Mouse (Mus musculus) effector memory CD4-positive, alpha-beta T cell, adult 7 months (primary cell): ENCODE measurements around the gene Zfp455. TPM values are rescaled to one million over a fixed set of nuclear protein-coding genes. Genes with fewer than 3 reads are reported as not detected.

ENCODE experiments used
- polyA plus RNA-seq: library from polyadenylated mRNA; unstranded; fragments of 100-300 nt; shearing (Covaris generic); gene quantifications from one replicate; pipeline ENCODE4 v1.2.1, GENCODE M21; 2017

The Zfp455 gene
- polyA plus RNA-seq = 2.6 TPM

DNA sequence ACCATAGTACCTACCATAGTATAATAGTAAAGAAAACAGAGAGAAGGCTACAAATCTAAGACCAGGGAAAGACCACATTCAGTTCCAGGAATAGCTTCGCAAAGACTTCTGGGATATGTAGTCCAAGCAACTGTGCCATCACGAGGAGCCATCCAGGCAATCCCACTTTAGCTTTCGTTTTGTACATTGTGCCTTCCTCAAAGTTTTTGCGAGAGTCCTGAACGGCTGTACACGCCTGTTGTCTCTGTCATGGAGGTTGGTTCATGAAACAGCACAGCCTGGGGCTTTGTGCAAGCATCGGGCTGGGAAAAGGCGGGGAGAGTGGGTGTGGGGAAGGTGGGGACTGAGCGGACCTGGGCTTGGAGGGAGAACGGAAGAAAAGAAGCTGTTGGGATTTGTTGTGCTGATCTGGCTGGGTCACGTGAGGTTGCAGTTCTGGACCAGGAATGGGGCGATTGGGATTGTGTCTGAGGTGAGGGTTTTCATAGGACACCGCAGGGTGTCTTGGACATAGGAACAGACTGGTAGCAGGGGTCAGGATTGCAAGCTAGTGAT, at the start of gene Zfp455:
TSS of gene Zfp455 (plus strand) at position 167 of the 555 bp plus-strand sequence.

GRCm38 (mm10) chr13:67172991-67173722, 21.1 kb upstream of the Zfp455 start, which contains the start of gene Rsl1:
Rsl1 (plus strand) TSS chr13:67173182.

Other genes starting within 250 kb of the Zfp455 start
- gene Zfp712, start 133.3 kb upstream of the Zfp455 start, polyA plus RNA-seq = 4.6 TPM
- 1.7 TPM for gene Zfp708, start 96.5 kb upstream of the Zfp455 start, polyA plus RNA-seq
- 1.8 TPM for gene Gm28557, start 85.9 kb upstream of the Zfp455 start, polyA plus RNA-seq
- 0.24 TPM for gene Rslcan18, start 78.2 kb upstream of the Zfp455 start, polyA plus RNA-seq
- gene Zfp759, start 72.8 kb upstream of the Zfp455 start, polyA plus RNA-seq = 0.11 TPM
- 13.1 TPM for gene Rsl1, start 21.3 kb upstream of the Zfp455 start, polyA plus RNA-seq
- 1.7 TPM for gene Zfp458, start 84.0 kb downstream of the Zfp455 start, polyA plus RNA-seq
- not detected for gene Zfp457, start 112.0 kb downstream of the Zfp455 start, polyA plus RNA-seq
- 5.7 TPM for gene Zfp595, start 138.1 kb downstream of the Zfp455 start, polyA plus RNA-seq
- 0.94 TPM for gene Gm28044, start 166.0 kb downstream of the Zfp455 start, polyA plus RNA-seq
- gene Zfp953, start 166.1 kb downstream of the Zfp455 start, polyA plus RNA-seq = 2.0 TPM
- 1.2 TPM for gene Gm28041, start 181.2 kb downstream of the Zfp455 start, polyA plus RNA-seq
- 5.7 TPM for gene Zfp456, start 181.3 kb downstream of the Zfp455 start, polyA plus RNA-seq
- gene Zfp429, start 205.3 kb downstream of the Zfp455 start, polyA plus RNA-seq = 29.1 TPM
- 3.5 TPM for gene Zfp459, start 226.9 kb downstream of the Zfp455 start, polyA plus RNA-seq